Mouse (Mus musculus) urinary bladder, postnatal 4 days (tissue): ENCODE data around the gene BC048679.
"Not testable (repeated sequence)": the region's sequence is repeated elsewhere in the genome, so short reads cannot be mapped to it uniquely, and the experiment has no call there.

Source experiments
- DNase-seq, 2 experiments: peaks; one replicate each; pipeline ENCODE4 v3.0.0; 2021 to 2022; ENCODE audit warnings: low spot score in 2 of 2

The BC048679 gene

DNA sequence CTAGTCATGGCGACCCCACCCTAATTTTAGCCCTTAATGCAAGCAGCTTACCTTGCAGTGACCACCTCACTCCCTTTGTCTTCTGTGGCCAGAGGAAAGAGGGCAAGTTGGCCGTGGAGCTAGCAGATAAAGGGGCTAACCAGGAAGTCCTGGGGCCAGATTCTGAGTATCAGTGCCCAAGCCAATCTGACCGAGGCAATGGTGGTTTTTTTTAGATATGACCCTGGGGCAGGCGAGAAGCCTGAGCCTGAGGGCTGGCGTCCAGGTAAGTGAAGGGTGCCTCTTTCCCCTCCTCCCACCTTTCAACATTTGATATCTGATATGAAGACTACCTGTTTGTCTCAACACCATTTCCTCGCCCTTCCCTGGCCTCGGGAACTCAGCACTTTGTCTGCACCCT, at the start of gene BC048679:
Gene BC048679 (minus strand): TSS at position 101 of the 400 bp plus-strand sequence.
- DNase-seq = no peak

DNA sequence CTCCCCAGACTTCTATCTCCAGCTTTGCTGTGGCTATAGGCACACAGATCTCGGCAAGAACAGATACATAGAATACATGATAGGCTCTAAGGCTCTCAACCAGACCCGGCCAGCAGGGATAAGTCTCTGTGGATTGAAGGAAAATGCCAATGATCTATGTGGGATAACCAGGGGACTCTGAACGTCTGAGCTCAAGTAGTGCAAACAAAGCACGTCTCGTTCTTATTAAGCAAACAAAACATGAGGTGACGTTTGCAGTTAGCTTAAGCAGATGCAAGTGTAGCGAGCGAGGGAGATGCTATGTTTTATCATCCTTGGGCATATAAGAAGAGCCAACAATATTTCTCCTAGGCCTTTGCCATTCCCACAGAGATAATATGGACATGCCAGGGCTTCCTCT, 44.9 kb upstream of the BC048679 start:
- DNase-seq = no peak

DNA sequence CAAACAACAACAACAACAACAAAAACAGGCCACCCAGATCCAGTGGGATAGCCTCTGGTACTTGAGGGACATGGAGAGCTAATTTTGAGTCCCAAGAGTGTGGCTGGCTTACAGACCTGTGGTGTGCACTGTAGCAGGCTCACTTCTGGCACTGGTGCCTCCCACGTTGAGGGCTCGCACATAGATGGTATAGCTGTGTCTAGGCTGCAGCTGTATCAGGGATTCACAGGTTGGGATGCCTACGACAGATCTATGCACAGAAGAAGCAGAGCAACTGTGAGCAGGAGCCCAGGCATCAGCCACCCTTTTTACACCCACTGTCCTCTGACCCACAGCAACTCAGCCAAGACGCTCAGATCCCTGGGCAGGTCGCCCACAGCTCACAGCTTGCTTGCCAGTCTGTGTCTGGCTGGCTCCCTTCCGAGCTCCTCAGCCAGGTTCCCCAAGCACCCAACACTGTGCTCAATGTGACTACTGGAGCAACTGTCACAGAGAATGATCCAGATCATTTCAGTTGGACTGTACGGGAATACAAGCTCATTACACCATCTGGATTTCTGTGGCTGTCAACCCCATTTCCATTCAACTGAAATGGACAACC, 43.9 kb upstream of the BC048679 start:
- DNase-seq = no peak

DNA sequence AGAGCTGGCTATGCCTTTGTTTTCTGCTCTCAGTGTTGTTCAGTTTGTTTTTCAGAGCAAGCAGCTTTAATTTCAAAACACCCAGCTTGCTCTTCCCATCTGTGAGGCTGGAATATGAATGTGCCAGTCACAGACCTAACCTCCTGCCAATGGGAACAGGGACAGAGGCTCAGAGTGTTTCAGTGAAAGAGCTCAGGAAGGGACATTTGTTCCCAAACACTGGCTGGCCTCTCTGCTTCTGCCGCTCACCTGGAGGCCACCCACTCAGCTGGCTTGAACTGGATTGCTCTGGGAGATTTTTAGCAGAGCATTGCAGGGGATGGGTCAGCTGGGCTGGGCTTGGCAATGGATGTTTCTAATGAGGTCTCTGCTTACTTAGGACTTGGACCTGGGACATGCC, 42.9 kb upstream of the BC048679 start:
- DNase-seq = no peak

DNA sequence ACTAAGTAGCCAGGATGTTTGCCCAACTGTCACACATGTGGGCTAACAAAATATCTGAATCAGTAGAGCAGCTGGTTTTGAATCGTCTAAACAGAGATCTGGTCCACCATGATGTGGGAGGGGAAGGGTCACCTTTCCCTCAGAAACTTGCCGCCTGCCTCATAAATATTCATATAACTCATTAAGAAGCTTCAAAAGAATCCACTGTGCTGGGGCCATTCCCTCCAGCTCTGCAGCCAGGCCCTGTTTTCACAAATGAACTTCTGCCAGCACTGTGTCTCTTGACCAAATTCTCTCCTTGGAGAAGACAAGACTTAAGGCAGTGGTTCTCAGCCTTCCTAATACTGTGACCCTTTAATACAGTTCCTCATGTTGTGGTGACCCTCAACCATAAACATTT, 41.5 kb upstream of the BC048679 start:
- no peak for DNase-seq

DNA sequence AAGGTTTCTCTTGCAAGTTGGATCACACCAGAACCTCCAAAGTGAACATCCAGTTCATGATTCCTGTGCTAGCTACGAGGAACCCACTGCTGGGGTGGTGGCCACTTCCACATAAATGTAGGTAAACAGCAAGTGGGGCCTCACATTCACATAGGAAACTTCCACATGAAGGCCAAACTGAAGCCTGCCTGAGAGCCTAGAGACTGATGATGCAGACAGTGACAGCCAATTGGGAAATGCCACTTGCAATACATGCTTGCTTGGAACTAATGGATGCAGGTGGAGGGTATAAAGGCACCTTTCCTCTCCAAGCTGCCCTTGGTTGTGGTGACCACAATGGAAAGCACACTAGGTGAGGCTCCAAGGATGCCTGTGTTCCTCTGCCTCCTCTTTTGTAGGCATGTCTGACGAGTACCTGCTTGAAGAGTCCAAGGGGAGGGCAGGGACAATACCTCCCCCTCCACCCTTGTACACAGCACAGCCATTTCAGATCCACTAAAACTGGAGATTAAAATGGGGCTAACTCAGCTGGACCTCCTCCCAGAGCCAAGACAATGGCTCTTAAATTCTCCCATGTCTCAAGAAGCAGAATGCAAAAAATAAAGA, 40.1 kb upstream of the BC048679 start:
- no peak for DNase-seq

DNA sequence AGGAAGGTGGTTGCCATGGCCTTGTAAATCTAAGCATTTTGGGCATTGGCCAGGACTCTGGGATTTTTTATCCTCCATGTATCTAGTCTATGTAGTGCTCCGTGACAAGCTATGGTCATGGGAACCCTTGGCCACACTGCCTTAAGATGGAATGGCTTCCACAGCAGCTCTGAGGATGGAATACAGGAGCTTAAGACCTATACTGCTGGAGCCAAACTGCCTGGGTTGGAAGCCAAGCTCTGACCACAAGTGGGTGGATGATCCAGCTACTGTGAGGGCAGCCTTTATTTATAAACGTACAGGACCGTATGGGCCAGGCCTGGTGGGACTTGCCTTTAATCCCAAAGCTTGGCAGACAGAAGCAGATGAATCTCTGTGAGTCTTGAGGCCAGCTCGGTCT, 38.4 kb upstream of the BC048679 start:
- no peak for DNase-seq

DNA sequence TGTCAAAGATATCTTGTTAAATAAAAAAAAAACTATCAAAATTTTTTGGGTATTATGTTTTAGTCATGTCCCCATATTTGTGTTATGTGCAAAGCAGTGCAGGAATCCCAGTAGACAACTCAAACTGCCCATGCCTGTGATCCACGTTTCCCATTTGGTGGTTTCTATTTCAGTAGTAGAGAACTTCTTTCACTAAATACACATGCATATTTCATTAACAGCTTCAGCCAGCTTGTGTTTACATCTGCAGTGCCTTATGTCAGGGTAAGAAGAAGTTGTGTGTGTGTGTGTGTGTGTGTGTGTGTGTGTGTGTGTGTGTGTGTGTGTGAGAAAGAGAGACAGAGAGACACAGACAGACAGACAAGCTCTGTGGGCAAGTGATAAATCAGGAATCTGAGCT, 33.4 kb upstream of the BC048679 start:
- DNase-seq = no peak

DNA sequence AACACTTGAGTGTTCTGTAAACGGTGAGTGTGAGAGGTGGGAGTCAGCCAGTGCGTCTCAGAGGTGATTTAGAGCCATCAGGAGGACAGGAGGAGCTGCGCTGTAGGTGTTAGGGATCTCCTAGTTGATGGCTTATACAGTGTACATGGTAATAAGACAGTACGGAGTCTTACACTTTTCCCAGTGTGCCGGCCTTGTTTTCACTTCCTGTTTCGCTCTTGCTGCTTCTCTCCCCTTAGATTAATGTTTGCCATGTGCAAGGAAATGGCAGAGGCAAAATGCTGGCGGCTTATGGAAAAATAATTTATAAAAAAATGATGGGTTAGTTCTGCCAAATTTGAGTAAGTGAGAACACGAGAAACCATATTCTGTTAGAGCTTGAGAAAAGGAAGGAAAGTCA, 30.8 kb upstream of the BC048679 start:
- no peak for DNase-seq

DNA sequence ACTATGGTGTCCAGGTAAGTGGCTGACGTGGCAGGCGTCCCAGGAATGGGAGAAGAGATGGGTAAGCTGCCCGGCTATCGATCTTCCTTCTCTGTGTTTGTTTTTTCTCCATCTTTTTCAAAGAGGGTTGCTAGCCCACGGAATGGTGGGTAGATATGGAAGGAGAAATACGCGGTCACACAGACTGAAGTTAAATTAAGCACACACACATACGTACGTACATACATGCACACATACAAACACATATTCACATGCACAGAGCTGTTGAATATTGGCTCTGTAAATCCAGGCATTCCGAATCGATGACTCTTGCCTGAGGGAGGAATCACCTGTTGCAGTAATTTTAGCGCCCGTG, 25.6 kb upstream of the BC048679 start:
- DNase-seq = no peak

DNA sequence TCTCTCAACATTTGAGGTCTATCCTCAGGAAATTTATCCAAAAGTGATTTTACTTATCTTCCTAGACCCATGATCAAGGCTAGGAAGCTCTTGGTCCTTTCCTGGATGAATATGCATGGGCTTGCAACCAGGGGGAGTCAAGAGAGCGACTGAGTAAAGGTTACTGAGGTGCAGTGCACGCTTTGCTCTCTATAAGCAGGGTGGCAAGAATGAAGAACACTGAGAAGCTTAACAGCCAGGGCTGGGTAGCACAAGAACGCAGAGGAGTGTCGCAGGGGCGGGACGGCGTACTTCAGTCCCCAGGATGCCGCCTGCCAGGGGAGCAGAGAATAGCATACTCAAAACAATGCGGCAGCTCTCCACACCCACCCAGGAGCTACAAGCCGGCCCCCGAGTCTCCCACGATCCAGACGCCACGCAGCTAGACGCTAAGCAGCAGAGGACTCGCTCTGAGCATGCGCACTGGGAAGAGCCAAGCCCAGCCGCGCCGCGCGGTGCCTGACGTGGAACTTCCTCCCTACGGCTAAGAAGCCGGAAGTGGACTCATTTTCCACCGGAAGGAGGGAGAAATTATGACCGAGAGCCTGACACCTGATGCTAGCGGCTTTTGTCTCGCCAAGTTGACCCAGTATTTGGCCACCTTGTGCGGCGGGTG, 25.1 kb upstream of the BC048679 start:
- peak; percentile 85 to 89 for DNase-seq

DNA sequence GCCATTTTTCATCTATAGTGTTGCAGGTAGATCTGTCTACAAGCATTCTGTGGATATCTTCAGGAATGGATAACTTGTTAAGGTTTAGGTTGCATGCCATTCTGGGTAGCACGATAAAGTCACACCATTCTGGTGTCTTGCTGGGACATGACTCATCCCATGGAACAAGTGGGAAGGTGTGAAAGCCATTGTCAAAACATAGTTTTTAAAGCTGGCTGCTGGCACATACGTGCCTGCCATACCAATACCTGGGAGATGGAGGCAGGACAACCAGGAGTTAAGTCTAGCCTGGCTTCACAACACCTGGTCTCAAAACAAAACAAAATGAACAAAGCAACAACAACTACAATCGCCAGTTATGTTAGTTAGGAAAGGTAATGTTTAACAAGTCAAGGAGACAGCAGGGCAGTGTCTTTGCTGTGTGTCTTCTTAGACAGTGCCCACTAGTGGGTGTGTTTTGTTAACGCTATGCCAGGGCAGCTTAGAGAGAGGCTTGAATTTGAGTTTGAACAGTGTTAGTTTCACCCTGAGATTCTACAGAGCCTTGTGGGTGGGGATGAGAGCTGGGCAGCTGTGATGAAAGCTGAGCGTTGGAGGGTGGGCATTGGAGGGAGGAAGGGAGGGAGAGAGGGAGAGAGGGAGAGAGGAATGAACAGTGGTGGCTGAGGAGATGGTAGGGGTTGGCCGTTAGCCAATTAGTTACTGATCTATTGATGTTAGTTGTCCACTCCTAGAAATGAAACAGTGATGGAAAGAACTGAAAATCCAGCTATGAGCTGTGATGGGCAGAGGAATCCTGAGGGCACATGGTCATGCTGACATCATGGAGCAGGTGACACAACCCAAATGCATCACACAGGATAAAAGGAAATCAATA, 18.3 kb upstream of the BC048679 start:
- no peak for DNase-seq

DNA sequence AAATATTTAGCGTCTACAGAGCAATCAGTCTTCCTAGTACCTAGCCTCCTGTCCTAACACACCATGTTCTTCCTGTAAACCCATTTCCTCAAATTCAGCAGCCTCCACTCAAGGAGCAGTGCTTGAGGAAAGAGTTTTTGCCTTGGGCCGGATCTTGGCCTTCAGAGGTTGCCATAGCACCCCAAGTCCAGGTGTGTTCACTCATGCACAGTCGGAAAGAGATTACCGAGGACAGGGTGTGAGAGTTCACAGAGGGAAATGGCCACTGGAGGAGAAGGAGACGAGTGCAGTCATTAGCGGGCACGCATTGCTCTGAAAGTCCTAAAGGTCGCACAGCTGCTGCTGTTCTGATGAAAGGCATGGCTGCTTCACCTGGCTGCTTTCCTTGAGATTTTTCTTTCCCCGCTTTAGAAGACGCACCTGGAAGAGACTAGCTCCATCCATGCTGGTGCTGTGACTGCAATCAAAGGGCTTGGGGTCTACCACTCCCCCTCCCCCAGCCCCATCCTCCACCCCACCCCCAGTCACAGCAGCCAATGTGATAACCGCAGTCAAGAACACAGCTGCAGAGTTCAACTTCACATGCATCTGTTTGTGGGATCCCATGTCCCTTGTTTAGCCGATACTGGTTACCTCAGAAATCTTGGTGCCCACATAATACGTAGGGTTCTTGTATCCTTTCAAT, 17.0 kb upstream of the BC048679 start:
- no peak for DNase-seq

DNA sequence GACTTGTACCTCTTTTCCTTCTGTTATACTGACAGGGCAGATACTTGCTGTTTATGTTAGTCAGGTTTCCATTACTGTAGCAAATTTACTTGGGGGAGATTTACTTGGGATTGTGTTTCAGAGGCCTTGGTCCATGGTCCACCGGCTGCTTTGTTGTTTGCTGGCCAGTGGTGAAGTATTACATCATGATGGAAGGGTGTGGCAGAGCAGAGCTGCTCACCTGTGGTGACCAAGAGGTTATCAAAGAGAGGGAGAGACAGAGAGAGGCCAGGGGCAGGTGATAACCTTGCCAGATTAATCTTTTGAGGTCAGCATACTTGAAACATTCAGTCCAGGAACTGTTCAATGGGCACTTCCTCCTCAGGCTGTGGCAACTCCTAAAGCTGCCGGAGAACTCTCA, 3.0 kb upstream of the BC048679 start:
- no peak for DNase-seq

DNA sequence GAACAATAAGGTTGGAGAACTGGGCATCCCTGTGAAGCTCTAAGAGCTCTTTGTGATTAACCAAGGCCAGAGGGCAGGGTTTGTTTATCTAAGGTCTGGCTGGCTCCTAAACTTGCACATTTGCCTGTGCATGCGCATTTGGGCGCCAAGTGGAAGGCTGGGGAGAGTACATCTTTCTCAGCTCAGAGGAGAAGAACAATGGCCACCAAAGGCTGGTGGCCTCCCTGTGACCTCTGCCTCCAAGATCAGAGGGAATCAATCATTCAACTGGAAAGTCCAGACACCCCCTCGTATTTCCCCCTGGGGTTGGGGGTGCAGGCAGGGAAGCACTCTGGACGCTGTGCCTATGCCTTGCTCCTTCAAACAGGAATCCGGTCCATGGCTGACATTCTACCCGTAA, 910 bp downstream of the BC048679 start:
- DNase-seq = no peak

DNA sequence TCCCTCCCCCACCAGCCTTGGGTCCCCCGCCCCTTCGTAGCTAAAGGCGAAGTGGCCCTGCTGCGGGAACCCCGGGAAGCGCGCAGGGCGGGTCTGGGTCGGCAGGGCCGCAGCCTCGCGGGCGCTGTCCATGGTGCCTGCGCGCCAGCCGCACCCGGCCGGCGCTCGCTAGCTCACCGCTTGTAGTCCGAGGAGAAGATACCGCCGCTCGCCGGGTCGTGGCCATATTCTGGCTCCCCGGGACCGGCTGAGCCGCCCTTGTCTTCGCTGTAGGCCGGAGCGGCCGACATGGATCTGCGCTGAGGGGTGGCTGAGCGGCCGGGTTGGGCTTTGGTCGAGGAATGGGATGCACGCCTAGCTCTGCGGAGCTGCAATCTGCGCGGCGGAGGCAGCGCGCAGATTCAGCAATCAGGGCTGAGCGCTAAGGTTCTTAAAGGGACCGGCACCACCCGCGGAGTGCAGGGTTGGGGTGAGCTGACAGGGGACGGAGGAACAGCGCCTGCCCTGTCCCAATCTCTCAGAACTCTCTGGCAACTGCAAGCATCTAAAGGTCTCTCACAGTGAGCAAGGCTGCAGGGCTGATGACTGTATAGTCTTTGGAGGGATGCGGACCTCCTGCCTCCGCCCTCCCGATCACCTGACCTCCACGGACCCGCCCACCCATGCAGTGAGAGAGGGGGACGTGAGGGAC, 4.6 kb downstream of the BC048679 start, which contains the start of gene Ap3b2:
Gene Ap3b2 (minus strand): TSS at position 595 of the 691 bp plus-strand sequence.
- DNase-seq = peak; percentile 63 to 73

DNA sequence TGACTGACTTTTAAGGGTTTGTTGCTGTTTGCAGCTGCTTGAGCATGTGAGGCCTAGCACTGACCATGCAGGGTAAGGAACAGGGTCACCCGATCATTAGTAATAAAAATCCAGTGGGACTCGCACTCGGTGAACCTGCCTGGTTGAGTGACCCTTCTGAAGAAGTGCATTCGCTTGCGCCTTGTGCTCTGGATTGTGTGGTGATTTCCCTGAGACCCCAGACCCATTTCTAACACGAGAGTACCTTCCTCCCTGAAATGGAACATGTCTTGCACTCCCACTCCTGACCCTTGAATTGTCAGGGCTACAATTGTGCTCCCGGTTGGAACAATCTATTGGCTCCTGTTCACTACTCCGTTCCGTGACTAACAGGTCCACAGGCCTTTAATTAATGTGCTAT, 5.5 kb downstream of the BC048679 start:
- DNase-seq = no peak

DNA sequence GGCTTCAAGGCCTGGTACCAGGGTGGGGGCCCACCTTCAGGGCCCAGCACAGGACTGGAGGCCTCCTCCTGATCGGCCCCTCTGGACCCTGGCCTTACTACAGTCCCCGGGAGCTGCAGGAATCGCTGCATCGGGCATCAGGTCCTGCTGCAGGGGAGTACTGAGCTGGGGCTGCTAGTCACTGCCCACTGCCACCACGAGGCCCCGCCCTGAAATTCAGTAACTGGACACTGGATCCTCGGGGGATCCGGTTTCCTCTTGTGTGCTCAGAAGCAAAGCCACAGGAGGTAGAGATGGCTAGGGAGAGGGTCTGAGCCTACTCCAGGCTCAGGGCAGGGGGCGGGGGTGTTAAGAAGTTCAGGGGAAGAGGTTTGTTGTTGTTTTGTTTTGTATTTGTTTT, 8.4 kb downstream of the BC048679 start:
- DNase-seq = no peak

DNA sequence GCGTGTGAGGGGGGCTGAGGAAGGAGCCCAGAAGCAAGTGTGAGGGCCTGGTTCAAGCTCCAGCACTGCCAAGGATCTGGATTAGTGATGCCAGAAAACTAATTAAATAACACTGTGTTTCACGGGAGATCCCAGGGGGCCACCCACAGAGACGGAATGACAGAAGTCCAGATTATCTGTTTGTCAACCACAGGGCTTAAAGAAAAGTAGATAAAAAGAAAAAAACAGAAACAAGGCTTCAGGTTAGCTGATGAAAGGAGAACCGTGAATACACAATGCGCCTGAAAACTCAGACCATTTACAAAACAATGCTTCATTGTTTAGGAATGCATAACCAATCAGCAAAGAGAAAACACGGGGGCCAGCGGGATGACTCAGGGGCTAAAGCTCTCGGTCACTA, 17.3 kb downstream of the BC048679 start:
- no peak for DNase-seq

DNA sequence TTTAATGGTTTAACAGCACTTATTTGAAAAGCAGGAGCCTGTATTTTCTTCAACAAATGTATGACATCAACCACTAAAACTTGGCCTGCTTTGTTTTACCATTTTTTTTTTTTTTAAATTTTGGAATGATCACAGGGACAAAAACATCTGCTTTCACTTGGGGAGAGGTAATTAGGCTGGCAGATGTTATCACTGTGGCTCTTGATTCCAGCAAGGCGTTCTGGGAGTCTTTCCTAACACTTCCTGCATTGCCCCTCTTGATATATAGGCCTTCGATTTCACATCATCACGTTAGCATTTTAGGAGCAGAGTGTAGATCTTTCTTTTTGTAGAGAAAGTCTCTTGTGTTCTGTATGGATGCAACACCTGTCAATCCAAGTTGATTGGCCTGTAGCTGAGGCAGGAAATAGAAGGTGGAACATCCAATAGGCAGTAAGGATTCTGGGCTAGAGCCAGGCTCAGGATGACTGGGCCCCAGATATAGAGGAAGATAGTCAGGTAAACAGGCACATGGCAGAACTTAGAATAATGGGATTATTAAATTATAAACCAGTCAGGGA, 18.5 kb downstream of the BC048679 start:
- DNase-seq = no peak

DNA sequence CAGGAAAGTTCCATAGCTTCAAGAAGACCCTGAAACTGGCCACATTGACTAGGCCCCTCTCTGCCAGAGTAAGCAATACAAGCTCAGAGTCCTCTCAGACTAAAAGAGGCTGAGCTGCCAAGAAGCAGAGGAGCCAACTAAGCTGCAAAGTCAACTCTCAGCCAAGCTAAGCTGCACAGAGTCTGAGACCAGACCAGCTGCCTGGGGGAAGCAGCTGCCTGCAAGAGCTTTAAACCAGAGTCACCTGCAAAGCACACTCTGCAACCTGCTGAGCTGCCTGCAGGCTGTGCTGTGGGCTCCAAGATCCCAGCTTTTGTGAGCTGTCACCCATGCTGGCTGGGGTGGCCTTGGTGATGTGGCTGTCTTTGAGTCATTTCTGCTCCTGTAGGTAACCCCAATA, 19.8 kb downstream of the BC048679 start:
- DNase-seq = not testable (repeated sequence)
